Mouse (Mus musculus) cerebellum, postnatal 14 days (tissue): ENCODE measurements around the gene Tbx15.

Experiments
- DNase-seq, 2 experiments: peaks; one replicate each; pipeline ENCODE4 v3.0.0; 2021; ENCODE audit warnings: mixed read lengths in 2 of 2

Gene Tbx15

DNA sequence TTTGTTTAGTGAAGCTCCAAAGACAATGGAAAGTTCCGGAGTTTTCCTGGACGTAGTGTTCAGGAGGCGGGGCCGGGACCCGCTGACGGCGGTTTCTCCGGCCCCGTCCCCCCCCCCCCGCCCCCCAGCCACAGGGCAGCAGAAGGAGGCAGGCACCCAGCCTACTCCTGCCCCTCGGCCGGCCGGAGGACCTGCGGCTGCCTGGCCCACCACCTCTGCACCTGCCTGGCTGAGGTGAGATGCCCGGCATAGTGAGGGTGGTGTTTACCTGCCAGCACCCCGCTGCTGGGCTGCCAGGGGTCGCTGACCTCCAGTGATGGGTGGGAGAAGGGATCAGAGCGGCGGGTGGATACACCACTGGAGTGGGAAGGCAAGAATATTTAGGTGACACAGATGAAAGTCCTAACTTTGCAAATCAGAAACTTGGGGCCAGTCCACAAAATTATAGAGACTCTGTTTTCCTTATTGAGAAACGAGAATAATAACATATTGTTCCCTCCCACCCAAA is at the start of gene Tbx15:
Tbx15 (plus strand) TSS at position 169 of the 508 bp plus-strand sequence.
- no peak for DNase-seq

DNA sequence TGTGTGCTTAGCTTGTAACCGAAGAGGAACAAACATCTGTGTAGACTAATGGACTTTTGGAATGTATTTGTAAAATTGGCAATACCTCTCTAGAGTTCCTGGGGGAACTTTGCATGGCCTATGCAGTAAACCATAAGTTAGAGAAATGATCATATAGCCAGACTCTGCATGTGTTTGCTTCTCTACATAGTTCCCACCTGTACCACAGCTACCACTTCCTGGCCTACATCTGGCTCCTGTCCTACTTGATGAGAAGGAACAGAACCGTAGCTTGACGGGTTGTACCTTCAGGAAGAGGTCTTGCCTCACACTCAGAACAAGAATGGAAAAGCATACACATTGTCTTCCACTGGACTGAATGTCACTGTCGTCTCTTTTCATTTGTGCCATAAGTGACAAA is 46.6 kb upstream of the Tbx15 start:
- no peak for DNase-seq

DNA sequence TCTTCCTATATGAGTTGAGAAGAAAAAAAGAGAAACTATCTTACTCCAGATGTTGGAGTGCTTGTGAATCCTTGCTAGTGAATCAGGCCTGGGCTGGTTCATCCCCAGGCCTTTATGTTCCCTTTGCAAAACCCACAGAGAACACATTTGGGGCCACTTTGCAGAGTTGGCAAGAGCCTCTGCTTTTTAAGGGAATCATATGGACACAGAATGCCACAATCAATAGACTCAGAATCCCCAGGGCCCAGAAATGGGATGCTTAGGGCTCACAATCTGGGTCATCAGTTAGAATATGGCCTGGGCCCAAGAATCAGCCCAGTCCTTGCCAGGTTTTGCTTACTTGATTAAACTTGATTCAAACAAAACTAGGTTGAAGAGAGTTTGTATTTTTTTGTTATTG is 36.9 kb upstream of the Tbx15 start:
- peak; percentile 10 to 17 for DNase-seq

DNA sequence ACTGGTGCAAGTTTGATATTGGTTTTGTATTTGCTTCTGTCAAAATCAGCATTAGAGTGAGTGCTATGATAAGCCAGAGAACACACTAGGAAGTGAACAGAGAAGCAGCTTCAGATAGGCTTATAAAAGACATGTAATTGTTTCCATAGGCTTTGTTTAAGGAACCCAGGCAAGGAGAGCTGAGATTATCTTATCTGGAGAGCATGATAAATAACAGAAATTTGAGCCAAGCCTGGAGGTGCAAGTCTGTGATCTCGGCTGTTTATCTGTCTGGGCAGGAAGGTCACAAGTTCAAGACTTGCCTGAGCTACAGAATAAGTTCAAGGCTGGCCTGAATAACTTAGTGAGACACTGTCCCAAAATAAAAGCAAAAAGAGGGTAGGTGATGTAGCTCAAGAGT is 31.8 kb upstream of the Tbx15 start:
- no peak for DNase-seq

DNA sequence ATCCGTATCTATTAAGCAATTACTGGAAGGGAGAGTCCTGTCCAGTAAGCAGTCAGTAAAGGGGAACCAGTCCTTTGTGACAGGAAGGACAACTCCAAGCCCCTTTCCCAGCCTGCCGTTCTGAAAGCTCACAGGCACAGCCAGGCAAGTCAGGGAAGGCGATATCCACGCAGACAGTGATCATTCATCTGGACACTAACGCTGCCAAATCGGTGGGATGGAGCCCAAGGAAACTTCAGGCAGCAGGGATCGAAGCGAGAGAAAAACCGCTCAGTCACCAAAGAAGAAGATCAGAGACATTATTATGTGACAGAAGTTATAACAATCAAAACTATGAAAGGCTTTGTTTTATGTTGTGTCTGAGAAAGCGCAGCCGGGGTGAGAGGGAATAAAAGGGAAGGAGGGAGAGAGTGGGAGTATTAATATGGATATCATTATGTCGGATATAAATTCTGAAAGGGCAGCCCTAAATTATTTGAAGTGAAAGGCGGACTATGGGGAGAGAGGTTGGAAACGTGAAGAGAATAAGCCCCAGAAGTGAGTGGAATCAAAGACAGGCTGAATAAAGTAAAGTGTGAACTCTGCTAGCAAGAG is 29.0 kb upstream of the Tbx15 start:
- peak in 1 of 2 experiments; percentile 4 for DNase-seq

DNA sequence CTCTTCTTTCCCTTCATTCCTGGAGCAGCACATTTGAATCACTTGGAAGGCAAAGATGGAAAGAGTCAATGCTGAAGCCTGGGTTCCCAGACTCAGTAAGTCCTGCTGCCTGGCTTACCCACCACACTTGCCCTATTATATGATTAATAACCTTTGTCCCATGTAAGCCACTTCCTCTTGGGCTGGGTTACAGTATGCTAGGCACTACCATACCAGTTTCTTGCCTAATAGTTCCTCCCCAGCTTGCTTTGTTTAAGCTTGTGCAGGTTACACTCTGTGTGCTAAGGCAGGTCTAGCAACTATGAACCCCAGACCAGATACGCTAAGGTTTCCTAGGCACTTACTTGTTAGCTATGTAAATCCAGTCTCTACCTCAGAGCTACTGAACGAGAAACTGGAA is 12.4 kb upstream of the Tbx15 start:
- no peak for DNase-seq

DNA sequence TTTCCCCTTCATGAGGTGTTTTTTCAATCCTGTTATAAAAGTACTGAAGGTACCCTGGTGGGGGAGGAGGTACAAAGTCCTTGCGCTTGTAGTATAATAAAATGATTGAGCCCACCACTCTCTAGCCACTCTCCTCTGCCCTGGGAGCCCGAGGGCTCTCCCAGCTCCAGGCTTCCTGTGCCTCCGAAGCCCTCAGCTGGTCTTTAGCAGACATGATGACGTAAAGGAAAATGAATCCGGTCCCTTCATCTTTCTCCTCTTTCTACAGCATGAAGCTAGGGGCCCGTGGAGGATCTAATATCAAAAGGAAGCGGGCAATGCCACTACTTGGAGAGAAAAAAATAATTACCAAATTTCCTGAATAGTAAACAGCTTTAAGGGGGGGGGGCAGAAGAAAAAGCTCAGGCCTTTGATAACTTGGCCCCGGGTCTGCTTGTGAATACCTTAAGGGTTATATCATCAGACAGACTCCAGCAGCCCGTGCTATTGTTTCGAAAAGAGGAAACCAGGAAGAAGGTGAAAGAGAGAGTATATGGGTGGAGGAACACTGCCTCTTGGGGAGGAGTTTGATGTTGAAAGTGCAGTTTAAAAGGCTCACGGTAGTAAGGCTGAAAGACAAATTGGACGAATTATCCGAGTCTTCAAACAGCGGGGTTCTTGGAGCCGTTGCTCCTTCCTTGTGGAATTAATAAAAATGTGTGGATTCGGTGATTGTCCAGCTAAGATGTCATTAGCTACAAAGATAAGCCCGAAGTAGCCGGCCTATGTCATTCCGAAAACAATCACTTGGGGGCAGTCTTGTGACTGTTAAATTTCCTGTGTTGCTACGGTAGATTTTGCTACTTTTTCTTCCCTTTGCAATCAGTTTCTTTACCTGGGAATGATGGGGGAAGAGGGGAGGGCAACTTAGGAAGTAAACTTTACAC is 6.5 kb upstream of the Tbx15 start:
- peak; percentile 83 for DNase-seq

DNA sequence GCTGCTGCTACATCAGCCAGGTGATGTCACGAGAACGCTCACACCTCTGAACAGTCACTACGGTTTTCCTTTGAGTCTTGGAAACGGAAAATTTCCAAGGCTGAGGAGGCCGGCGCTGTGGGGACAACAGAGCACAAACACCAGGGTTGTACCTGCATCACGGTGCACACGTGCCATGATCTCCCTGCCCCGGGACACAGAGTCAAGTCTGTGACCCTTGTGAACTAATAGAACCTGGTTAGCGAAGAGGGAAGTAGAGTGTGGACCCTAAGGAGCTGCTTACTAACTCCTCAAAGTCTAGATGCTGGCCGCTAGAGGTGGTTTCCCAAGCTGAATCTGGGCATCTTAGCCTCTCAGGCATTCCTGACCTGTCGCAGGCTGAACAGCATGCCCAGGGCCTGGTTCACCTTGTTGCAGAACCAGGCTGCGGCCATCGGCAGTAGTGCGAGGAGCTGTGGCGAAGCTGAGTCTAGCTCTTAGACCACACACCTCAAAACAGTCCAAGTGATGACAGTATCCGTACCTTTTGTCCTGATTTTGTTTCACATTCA is 5.8 kb upstream of the Tbx15 start:
- peak in 1 of 2 experiments; percentile 17 for DNase-seq

DNA sequence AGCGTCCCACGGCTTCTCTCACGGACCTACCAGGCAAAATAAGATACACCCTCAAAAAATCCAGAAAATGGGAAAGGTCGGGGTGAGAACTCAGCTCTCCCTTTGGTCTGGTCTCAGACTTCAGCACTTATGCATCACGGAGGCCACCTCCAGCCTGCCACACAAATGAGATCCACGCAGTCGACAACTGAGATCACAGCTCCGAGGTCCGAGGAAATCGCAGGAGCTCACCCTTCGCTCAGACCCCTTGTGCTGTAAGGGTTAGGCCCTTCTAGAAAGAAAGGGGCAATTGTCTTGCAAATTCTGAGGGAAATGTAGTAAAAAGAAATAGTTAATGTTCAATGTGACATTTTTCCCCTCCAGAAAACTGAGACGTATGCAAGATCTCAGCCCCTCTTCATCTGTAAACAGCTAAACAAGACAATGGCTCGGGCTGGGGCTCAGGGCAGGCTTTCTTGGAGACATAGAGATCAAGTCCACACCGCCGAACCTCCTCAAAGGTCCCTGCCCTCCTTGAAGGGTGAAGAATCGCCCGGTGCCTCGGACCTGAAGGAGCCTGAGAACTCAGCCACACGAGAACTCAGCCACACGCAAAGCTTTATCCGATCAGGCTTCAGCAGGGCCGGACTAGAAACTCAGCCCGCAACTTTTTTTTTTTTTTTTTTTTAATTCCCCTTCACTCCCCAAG is 4.9 kb upstream of the Tbx15 start:
- DNase-seq = no peak

DNA sequence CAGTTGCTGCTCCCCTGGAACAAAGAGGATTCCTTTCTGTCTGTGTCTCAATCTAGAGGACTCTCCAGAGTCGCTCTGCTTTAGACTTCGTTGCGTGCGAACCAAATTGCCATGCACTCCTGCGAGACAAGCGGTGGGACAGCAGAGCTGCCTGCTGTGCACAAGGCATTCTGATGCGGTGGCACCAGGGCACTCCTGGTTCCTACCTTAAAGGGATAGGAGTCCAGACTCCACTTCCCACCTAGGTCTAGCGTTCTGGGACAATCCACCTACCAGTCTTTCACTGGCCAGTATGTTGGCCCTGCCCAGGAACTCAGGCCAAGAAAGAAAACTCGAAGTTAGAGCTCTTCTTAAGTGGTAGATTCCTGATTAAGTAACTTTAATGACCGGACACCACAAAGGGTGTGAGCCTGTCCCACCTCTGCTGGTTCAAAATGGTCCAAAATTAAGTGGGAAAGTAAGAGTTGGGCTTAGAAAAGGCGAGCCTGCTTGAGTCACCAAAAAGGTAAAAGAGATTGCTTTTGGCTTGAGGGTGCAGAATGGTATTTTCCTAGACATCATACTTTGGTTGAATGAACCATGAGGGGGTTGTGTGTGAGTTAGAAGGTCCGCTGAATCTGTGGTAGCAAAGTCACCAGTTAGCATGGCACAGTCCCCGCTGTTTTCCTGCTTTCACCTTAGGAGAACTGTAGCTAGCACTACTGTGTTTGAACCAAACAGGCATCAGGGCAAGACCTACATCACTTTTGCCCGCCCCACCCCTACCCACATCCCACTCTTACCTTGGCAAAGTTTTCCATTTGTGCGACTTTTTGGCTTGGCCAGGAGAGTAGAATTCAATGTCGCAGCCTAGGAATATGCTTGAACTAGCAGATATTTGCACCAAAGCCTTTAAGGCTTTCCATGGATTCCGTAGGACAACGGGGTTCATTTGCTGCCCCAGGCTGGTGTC is 4.1 kb upstream of the Tbx15 start:
- DNase-seq = peak in 1 of 2 experiments; percentile 6

DNA sequence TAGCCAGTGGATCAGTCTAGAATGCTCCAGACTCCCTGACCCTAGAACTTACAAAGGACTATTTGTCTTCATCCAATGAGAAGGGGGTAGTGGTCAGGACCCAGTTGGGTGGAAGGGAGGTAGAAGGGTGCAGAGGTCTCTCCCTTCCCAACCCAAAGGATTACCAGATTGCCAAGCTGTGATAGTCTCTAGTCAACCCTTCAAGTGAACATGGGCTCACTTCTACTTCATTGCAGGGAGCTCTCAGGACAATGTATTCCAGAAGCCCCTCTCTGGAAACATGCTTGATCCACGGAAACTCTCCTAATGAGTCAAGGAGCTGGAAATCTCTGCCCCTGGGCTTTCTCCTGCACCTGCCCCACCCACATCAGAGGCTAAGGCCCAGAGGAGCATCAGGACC is 1.5 kb upstream of the Tbx15 start:
- DNase-seq = no peak

DNA sequence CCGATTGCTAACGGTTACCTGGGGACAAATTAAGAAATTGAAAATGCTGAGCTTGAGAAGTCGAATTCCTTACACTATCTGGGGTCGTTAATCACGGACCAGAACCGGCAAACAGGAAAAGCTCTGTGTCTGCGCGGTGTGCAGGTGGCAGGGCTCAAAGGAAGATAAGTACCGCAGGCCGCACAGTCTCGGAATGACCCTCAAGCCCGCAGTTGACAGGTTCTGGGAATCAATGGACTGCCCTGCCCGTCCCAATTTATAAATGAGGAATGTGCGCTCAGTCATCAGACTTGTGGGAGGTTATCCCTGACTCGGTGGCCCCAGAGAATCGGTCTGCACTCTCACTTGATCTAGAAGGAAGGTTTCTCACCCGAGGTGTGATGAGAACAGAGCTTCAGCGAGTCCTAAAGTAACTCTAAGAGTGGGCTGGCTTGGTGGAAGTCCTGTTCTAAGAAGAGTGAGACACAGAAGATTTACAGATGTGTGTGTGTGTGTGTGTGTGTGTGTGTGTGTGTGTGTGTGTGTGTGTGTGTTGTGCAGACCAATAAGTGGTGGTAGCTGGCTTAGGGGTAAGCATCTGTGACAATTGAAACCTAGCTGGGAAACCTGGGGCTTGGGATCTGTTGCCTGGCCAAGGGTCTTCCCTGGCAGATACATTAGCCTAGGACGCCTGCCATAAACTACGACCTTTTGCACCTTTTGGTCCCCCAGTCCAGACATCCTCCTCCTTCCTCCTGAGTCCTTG is 708 bp upstream of the Tbx15 start:
- no peak for DNase-seq

DNA sequence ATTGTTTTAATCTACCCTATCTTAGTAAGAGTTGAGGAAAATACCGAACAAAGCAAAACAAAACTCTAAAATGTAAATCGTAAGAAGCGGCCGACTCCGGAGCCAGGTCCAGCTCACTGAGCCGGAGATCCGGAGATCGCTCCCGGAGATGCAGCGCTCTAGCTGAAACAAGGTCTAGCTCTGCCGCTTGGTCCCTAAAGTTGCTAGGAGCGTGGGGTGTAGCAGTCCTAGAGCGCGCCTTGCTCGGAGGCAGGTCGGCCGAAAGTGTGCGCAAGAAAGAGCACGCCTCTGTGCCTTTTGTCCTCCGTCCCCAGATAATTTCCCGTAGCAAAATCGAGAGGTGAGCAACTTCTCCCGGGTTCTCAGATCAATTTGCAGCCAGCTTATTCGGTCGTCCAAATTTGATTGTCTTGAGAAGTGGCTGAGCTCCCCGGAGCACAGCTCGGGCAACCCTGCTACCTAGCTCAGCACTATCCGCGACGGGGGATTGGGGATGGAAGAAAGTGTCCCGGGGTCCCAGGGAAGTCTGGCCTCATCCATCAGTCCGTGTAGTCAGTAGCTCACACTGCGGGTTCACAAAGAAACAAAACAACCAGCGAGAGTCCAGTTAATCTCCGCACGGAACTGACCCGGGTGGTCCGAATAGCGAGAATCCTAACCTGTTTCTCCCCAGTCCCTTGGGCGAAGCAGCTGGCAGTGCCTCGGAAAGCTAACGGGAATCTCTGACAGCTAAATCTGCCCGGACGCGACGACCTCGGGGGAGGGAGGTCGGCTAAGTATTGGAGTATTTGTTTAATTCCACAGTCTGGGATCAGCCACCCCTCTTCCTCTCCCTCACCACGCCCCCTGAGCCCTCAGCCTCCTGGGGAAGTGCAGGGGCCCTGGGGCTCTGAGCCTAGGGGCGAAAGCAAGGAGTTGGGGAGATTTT is 894 bp downstream of the Tbx15 start:
- peak in 1 of 2 experiments; percentile 29 for DNase-seq

DNA sequence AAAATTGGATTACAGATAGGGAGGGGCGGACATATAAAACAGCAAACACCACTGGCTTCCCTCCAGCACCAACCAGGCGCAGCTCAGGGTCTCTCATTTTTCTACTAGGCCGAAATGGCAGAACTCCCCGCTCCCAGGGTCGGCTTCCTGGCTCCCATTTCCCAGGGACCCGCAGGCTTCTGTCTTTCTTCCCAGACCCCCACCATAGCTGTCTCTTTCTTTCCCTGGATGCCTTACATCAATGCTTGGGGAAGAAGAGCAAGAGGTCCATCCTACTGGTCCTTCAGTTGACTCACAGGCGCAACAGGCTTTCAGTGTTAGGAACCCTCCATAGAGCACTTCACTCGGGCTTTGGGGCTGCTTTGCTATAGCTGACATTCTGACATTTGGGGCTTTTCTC is 2.3 kb downstream of the Tbx15 start:
- no peak for DNase-seq

DNA sequence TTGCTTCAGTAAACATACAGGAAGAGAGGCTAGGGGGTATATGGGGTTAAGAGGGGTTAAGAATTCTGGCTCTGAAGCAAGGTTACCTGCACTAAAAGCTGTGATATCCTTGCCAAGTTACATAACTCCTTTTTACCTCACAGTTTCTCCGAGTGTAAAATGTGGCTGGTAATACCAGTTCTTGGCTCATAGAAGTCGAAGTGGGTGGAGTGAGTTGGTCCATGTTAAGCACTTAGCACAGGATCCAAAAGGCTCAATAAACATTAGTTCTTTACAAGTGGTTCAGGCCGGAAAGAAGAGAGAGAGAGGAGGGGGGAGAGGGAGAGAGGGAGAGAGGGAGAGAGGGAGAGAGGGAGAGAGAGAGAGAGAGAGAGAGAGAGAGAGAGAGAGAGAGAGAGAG is 5.2 kb downstream of the Tbx15 start:
- DNase-seq = no peak

DNA sequence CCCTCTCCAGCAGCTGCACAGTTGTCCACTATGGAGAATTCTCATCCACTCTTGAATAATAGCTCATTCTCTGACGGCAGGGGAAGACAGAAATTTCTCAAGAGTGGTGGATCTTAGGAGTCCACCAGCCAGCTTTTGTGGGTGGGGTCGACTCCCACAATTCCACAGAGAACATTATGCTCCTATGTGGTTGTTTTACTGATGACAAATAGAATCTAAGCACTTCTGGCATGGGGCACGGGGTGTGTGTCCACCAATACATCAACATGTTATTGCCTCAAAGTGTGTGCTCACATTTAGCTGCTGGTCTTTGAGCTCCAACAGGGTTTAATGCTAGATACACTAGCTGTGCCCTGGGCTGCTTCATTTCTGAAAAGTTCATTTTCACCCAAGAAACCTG is 6.4 kb downstream of the Tbx15 start:
- no peak for DNase-seq

DNA sequence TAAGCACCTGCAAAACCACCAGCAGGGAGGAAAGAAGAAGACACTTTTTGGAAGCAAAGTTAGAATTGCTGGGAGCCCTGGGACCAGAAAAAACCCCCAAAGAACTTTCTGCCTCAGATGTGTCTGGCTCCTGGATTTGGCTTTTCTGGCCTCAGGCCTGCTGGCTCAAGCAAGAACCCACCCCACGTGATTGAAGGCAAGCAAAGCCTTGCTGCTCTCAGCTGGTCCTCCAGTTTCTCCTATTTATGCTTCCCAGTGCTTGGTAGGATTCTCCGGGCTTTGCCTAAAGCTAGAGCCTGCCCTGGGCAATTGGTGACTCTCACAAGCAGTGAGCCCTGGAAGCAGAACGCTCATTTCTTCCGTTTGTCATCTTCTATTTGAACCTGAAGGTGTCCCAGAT is 7.4 kb downstream of the Tbx15 start:
- DNase-seq = no peak

DNA sequence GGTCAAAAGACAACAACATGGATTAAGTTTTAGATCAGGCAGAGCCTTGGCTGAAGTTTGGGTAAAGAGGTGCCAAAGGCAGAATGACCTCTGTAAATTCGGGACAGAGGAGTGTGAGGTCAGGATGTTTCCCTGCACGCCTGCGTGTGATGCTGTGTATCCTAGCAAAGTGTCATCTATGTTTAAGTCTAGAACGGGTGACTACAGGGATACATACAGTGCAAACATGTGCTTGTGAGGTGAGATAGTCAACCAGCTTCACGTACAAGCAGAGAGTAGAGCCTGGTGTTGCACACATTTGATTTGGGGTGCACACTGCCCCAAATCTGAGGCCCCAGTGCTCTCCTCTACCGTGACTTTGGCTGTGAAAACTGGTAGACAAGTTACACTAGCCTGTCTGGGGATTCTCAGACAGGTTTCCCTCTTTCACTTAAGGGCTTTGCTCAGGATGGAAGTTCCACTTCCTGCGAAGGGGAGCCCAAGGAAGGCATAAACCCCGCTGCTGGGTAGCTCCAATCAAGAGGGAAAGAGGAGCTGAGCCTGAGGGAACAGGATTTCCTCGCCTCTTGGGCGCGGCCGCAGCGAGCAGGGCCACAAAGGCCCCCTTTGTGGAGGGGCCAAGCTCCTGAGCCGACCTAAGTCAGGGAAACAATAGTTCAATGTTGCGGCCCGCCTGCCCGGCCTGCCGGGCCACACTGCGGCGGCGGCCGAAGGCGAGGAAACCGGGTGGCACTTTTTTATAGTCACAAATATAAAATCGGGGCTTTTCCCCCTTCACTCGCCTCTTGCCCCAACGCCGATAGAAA is 8.0 kb downstream of the Tbx15 start:
- no peak for DNase-seq
